ENCODE assay signal across 8 mouse cellular contexts in the genomic region with DNA sequence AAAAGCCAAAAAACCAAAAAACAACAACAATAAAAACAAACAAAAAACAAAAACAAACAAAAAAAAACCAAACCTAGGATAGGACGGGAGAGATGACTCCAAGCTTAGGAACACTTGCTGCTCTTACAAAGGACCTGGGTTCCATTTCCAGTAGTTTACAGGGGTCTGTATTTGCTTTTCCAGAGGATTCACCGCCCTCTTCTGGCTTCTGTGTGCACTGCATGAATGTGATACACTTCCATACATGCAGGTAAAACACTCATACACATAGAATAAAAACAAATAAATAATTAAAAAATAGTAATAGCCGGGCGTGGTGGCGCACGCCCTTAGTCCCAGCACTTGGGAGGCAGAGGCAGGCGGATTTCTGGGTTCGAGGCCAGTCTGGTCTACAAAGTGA. TPM values are rescaled to one million over a fixed set of nuclear protein-coding genes. Genes with fewer than 3 reads are reported as not detected.
DNase-seq lines count a peak whose midpoint lies in the region; ATAC-seq lines count a peak whose summit lies in the region.

No protein-coding gene starts in this region.

- no peak overlapping the region for H3K4me2 ChIP-seq in liver, embryonic 12.5 days

- H3K9ac ChIP-seq in liver, embryonic 12.5 days = no peak overlapping the region

- no peak overlapping the region for H3K4me3 ChIP-seq in liver, embryonic 12.5 days

- ATAC-seq in cerebellum, adult (ENCODE audit: insufficient number of reproducible peaks, low FRiP score, low TSS enrichment) = no peak
- no peak for ATAC-seq in liver, embryonic 12.5 days
- 0 out of 2 replicates have a peak, but pooled peaks have one; percentile 47 for ATAC-seq in granulocyte monocyte progenitor cell, adult 5-6 weeks (replicated peaks; ENCODE audit: poor library complexity, severe bottlenecking)
- ATAC-seq in megakaryocyte-erythroid progenitor cell, adult 5-6 weeks (replicated peaks; ENCODE audit: low FRiP score, low TSS enrichment, poor library complexity, severe bottlenecking) = no peak

- no peaks in the 10 kb centered on the region for H3K36me3 ChIP-seq in liver, embryonic 12.5 days

- H3K27me3 ChIP-seq in liver, embryonic 12.5 days (replicated peaks) = peaks cover 3% of the 10 kb centered on the region

- WGBS in liver, embryonic 12.5 days (ENCODE audit: insufficient replicate concordance) = 42% methylated on average over 8 of the region's 8 CpGs

- no peaks in the 10 kb centered on the region for H3K9me3 ChIP-seq in liver, embryonic 12.5 days (replicated peaks)

- H3K4me1 ChIP-seq in liver, embryonic 12.5 days = peaks cover 12% of the 10 kb centered on the region

- no peak overlapping the region for H3K27ac ChIP-seq in liver, embryonic 12.5 days

- peak; percentile 68 for DNase-seq in cerebellum, adult 9-10 months
- DNase-seq in liver (peak; percentile 52), R1 (ENCODE audit: low read depth, low spot score) (peak; percentile 77)
- peak; percentile 39 to 66 for DNase-seq in lung, postnatal 4 days

RNA-seq across cellular contexts. Expression of a gene that starts 4.9 kb away (rescaled TPM):
- 1.3 and 1.9 TPM in 2 replicates for polyA plus RNA-seq in liver, embryonic 12.5 days (2016; fragmentation: Nextera tagmentation; extraction: Ambion mirVana)
- 0.77 TPM in 1 of 2 replicates, not detected in the other for total RNA-seq in granulocyte monocyte progenitor cell, adult 5-6 weeks (2014; fragmentation: Nextera tagmentation)
- 1.1 TPM in 1 of 2 replicates, not detected in the other for total RNA-seq in granulocyte monocyte progenitor cell, adult 5-6 weeks (2017)
- not detected in 2 replicates for total RNA-seq in megakaryocyte-erythroid progenitor cell, adult 5-6 weeks (2014; fragmentation: Nextera tagmentation)
- 1.3 TPM in 1 of 2 replicates, not detected in the other for total RNA-seq in megakaryocyte-erythroid progenitor cell, adult 5-6 weeks (2017)

RNA-seq across cellular contexts. Expression of a gene that starts 10.7 kb away (rescaled TPM):
- 6.0 and 6.5 TPM in 2 replicates for polyA plus RNA-seq in liver, embryonic 12.5 days (2016; fragmentation: Nextera tagmentation; extraction: Ambion mirVana)
- total RNA-seq in granulocyte monocyte progenitor cell, adult 5-6 weeks (2014; fragmentation: Nextera tagmentation) = 18.9 and 19.0 TPM in 2 replicates
- 5.9 and 9.1 TPM in 2 replicates for total RNA-seq in granulocyte monocyte progenitor cell, adult 5-6 weeks (2017)
- 17.2 and 20.5 TPM in 2 replicates for total RNA-seq in megakaryocyte-erythroid progenitor cell, adult 5-6 weeks (2014; fragmentation: Nextera tagmentation)
- 4.6 and 5.4 TPM in 2 replicates for total RNA-seq in megakaryocyte-erythroid progenitor cell, adult 5-6 weeks (2017)

RNA-seq across cellular contexts. Expression of a gene that starts 11.2 kb away (rescaled TPM):
- polyA plus RNA-seq in liver, embryonic 12.5 days (2016; fragmentation: Nextera tagmentation; extraction: Ambion mirVana) = 52.2 and 55.4 TPM in 2 replicates
- 83.9 and 102 TPM in 2 replicates for total RNA-seq in granulocyte monocyte progenitor cell, adult 5-6 weeks (2014; fragmentation: Nextera tagmentation)
- 61.5 and 104 TPM in 2 replicates for total RNA-seq in granulocyte monocyte progenitor cell, adult 5-6 weeks (2017)
- 111 and 143 TPM in 2 replicates for total RNA-seq in megakaryocyte-erythroid progenitor cell, adult 5-6 weeks (2014; fragmentation: Nextera tagmentation)
- total RNA-seq in megakaryocyte-erythroid progenitor cell, adult 5-6 weeks (2017) = 66.3 and 84.8 TPM in 2 replicates

RNA-seq across cellular contexts. Expression of a gene that starts 50.5 kb away (rescaled TPM):
- polyA plus RNA-seq in liver, embryonic 12.5 days (2016; fragmentation: Nextera tagmentation; extraction: Ambion mirVana) = 0.14 and 0.32 TPM in 2 replicates
- not detected in 2 replicates for total RNA-seq in granulocyte monocyte progenitor cell, adult 5-6 weeks (2014; fragmentation: Nextera tagmentation)
- total RNA-seq in granulocyte monocyte progenitor cell, adult 5-6 weeks (2017) = not detected in 2 replicates
- total RNA-seq in megakaryocyte-erythroid progenitor cell, adult 5-6 weeks (2014; fragmentation: Nextera tagmentation) = not detected in 2 replicates
- total RNA-seq in megakaryocyte-erythroid progenitor cell, adult 5-6 weeks (2017) = not detected in 2 replicates
